Mouse (Mus musculus): Measurements from ENCODE around the gene Plekha8.
A peak's percentile ranks its signal among the peaks of the same experiment; 100 is the strongest.

Gene Plekha8

GRCm38 (mm10) chr6:54586911-54587310, 8.0 kb upstream of the Plekha8 start:
- DNase-seq (ENCODE audit: low read depth, low spot score) = no peak

- no peak for DNase-seq (ENCODE audit: low read depth, low spot score)
Observed at GRCm38 (mm10) chr6:54587683-54588082, 7.2 kb upstream of the Plekha8 start.

GRCm38 (mm10) chr6:54588212-54588611, 6.7 kb upstream of the Plekha8 start:
- peak; percentile 74 for DNase-seq (ENCODE audit: low read depth, low spot score)

- no peak for DNase-seq (ENCODE audit: low read depth, low spot score)
Observed at GRCm38 (mm10) chr6:54590691-54591090, 4.2 kb upstream of the Plekha8 start.

GRCm38 (mm10) chr6:54591778-54592177, 3.1 kb upstream of the Plekha8 start:
- DNase-seq (ENCODE audit: low read depth, low spot score) = no peak

- peak; percentile 88 for DNase-seq (ENCODE audit: low read depth, low spot score)
Observed at GRCm38 (mm10) chr6:54592938-54593535, 1.9 kb upstream of the Plekha8 start.

- DNase-seq (ENCODE audit: low read depth, low spot score) = no peak
Observed at GRCm38 (mm10) chr6:54593766-54594468, 994 bp upstream of the Plekha8 start.

GRCm38 (mm10) chr6:54595330-54595878, 493 bp downstream of the Plekha8 start:
- DNase-seq (ENCODE audit: low read depth, low spot score) = no peak

- DNase-seq (ENCODE audit: low read depth, low spot score) = no peak
Observed at GRCm38 (mm10) chr6:54597208-54597607, 2.3 kb downstream of the Plekha8 start, which contains the start of gene Fkbp14. Gene Fkbp14, minus strand, starts transcription at chr6:54597308.

- no peak for DNase-seq (ENCODE audit: low read depth, low spot score)
Observed at GRCm38 (mm10) chr6:54597711-54598110, 2.8 kb downstream of the Plekha8 start.

- DNase-seq (ENCODE audit: low read depth, low spot score) = no peak
Observed at GRCm38 (mm10) chr6:54600681-54601347, 5.9 kb downstream of the Plekha8 start.

GRCm38 (mm10) chr6:54602891-54603290, 8.0 kb downstream of the Plekha8 start:
- DNase-seq (ENCODE audit: low read depth, low spot score) = no peak

GRCm38 (mm10) chr6:54604001-54604715, 9.2 kb downstream of the Plekha8 start:
- no peak for DNase-seq (ENCODE audit: low read depth, low spot score)

- no peak for DNase-seq (ENCODE audit: low read depth, low spot score)
Observed at GRCm38 (mm10) chr6:54606241-54606640, 11.3 kb downstream of the Plekha8 start.

GRCm38 (mm10) chr6:54617363-54617762, 22.5 kb downstream of the Plekha8 start:
- no peak for DNase-seq (ENCODE audit: low read depth, low spot score)

GRCm38 (mm10) chr6:54619530-54619929, 24.6 kb downstream of the Plekha8 start:
- no peak for DNase-seq (ENCODE audit: low read depth, low spot score)

GRCm38 (mm10) chr6:54620357-54620756, 25.4 kb downstream of the Plekha8 start:
- DNase-seq (ENCODE audit: low read depth, low spot score) = no peak

GRCm38 (mm10) chr6:54628381-54628780, 33.5 kb downstream of the Plekha8 start:
- DNase-seq (ENCODE audit: low read depth, low spot score) = no peak

GRCm38 (mm10) chr6:54629734-54630133, 34.8 kb downstream of the Plekha8 start:
- DNase-seq (ENCODE audit: low read depth, low spot score) = peak; percentile 51

GRCm38 (mm10) chr6:54631462-54631861, 36.6 kb downstream of the Plekha8 start:
- DNase-seq (ENCODE audit: low read depth, low spot score) = peak; percentile 11

GRCm38 (mm10) chr6:54639877-54640276, 45.0 kb downstream of the Plekha8 start:
- no peak for DNase-seq (ENCODE audit: low read depth, low spot score)

- no peak for DNase-seq (ENCODE audit: low read depth, low spot score)
Observed at GRCm38 (mm10) chr6:54641953-54642352, 47.0 kb downstream of the Plekha8 start.
